Mouse (Mus musculus) ES-E14 (cell line): ENCODE measurements around the gene Swap70. TPM values are rescaled to one million over a fixed set of nuclear protein-coding genes. Genes with fewer than 3 reads are reported as not detected.

Source experiments
- DNase-seq: peaks from one replicate; pipeline ENCODE4 v3.0.0-alpha.2; 2013; ENCODE audit warnings: low read depth, low spot score
- H3K27ac ChIP-seq: 2 replicates; pipeline ENCODE4 v1.5.1; 2012; ENCODE audit warnings: low read depth, mild to moderate bottlenecking, low read length, moderate library complexity, mixed read lengths; ENCODE audit not compliant: poor library complexity, insufficient read depth, severe bottlenecking
- H3K36me3 ChIP-seq: 2 replicates; pipeline ENCODE4 v1.6.1; 2012; ENCODE audit warnings: mild to moderate bottlenecking, low read length, moderate library complexity, mixed read lengths; ENCODE audit not compliant: control insufficient read depth, poor library complexity, insufficient read depth, severe bottlenecking
- H3K4me1 ChIP-seq, 2 experiments: fragments of 150-350 bp in 1 of 2; sonication (generic) in 1 of 2; 2 replicates each; pipeline ENCODE4 v1.6.1; 2012; ENCODE audit warnings: low read length in 2 of 2, mild to moderate bottlenecking in 1 of 2, mixed read lengths in 1 of 2; ENCODE audit not compliant: control insufficient read depth in 2 of 2, insufficient read depth in 2 of 2, poor library complexity in 1 of 2
- H3K4me3 ChIP-seq, 2 experiments: fragments of 150-350 bp in 1 of 2; sonication (generic) in 1 of 2; 2 replicates each; pipeline ENCODE4 v1.5.1; 2012; ENCODE audit warnings: low read length in 2 of 2, low read depth in 1 of 2, mild to moderate bottlenecking in 1 of 2, mixed read lengths in 1 of 2; ENCODE audit not compliant: insufficient read depth in 1 of 2, poor library complexity in 1 of 2, severe bottlenecking in 1 of 2
- H3K9ac ChIP-seq: 2 replicates; pipeline ENCODE4 v1.6.1; 2012; ENCODE audit warnings: low read depth, mild to moderate bottlenecking, low read length, mixed read lengths; ENCODE audit not compliant: poor library complexity, insufficient read depth, severe bottlenecking
- H3K9me3 ChIP-seq: fragments of 150-350 bp; sonication (generic); 2 replicates; pipeline ENCODE4 v1.6.1; 2012; ENCODE audit warnings: low read depth, mild to moderate bottlenecking, low read length; ENCODE audit not compliant: control insufficient read depth, insufficient read depth
- CHD2 ChIP-seq: IDR thresholded peaks from 2 replicates; pipeline ENCODE4 v1.6.1; 2014; ENCODE audit warnings: mild to moderate bottlenecking, low read depth, low read length, inconsistent platforms
- HCFC1 ChIP-seq: IDR thresholded peaks from 2 replicates; pipeline ENCODE4 v1.6.1; 2012; ENCODE audit warnings: low read length, inconsistent platforms, borderline replicate concordance; ENCODE audit not compliant: insufficient read depth
- MAFK ChIP-seq: IDR thresholded peaks from 2 replicates; pipeline ENCODE4 v1.6.1; 2014; ENCODE audit warnings: mild to moderate bottlenecking, low read depth, low read length, inconsistent platforms; ENCODE audit not compliant: insufficient read depth
- ZC3H11A ChIP-seq: IDR thresholded peaks from 2 replicates; pipeline ENCODE4 v1.6.1; 2012; ENCODE audit warnings: low read depth, mild to moderate bottlenecking, inconsistent platforms, low read length, borderline replicate concordance
- ZNF384 ChIP-seq: IDR thresholded peaks from 2 replicates; pipeline ENCODE4 v1.6.1; 2012; ENCODE audit warnings: low read depth, low read length, inconsistent platforms
- in situ Hi-C, 2 experiments: fragments of 600-800 bp; cut with MboI; formaldehyde crosslinking; loops; one replicate each; pipeline ENCODE4 v1.15.1; 2025; ENCODE audit warnings: low sequenced_read_pairs in 2 of 2, inconsistent platforms in 1 of 2; ENCODE audit not compliant: unreplicated experiment in 2 of 2
- total RNA-seq: library from RNA; depleted of rRNA; stranded (reverse); fragments of 300-350 nt; gene quantifications from 2 replicates; pipeline ENCODE4 v1.2.3, GENCODE M21; 2012

Gene Swap70
- total RNA-seq, 1 experiment, result 28.7 TPM

DNA sequence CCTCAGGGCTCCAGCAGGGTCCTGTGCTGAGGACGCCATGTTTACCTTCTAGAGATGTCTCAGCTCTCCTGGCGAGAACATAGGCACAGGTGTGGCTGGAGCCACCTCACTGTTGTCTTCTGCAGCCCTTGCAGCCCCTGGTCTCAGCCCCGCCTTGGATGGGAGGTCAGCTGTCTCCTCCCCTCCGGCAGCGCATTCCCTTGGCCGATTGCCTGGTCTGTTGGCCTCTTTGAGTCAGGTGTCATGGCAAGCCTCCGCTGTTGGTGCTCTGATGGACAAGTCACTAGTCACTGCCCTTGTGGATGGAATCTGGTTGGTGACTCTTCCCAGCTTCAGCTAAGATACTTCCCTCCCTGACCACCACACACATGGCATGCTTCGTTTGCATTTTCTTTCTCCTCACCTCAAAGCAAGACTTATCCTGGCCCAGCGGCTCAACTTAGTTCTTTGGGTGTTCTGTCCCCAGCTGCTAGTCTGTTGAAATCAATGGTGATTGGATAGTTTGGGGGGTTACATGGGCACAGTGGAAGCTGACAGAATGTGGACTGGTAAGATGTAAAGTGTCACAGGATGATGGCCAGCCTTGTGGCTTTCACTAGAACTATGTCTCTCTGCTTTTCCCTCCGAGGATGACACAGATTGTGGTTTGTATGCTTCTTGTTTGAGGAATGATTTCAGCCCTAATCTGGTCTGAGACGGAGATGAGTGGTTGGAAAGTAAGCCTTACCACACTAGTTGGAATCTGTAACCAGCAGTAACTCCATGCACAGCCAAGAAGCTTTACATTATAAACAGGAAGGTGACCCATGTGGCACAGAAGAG, 60.1 kb downstream of the Swap70 start:
- in situ Hi-C loops, result loop anchor here in 1 of 2 experiments (10.0 kb wide), 1 partner anchor 343 kb away; the partner anchor contains the start of gene Adm
- peaks cover 39% of the 10 kb centered on the region for H3K36me3 ChIP-seq
- no peak overlapping the region for H3K4me3 ChIP-seq
- H3K9ac ChIP-seq, result no peak overlapping the region
- DNase-seq, result no peak
- H3K9me3 ChIP-seq, result no peaks in the 10 kb centered on the region
- H3K27ac ChIP-seq, result no peak overlapping the region
- TF ChIP-seq CHD2 (no peak), HCFC1 (no peak), MAFK (no peak), ZNF384 (no peak), ZC3H11A (no peak)
- no peaks in the 10 kb centered on the region for H3K4me1 ChIP-seq

DNA sequence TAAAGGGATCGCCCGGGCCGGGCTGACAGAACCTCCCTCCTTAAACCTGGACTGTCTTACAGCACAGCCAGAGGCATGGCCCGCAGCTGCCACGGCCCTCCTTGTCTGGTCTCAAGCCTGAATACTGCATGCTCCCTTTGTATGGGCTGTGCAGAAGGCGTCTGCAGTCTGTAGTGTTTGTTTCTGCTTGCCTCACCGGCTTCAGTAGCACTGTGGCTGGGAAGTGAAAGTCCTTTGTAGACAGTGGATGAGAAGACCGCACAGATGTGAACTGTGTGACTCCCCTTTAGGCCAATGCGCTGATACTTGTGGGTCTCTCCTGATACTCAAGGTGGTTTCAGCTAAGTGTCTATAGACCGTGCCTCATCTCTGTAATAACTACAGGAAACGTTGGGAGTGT, 61.3 kb downstream of the Swap70 start:
- in situ Hi-C loops, result loop anchor here in 1 of 2 experiments (10.0 kb wide), 1 partner anchor 342 kb away; the partner anchor contains the start of gene Adm
- TF ChIP-seq ZNF384, result no peak
- no peak for TF ChIP-seq ZC3H11A
- TF ChIP-seq CHD2, result no peak
- no peak for TF ChIP-seq HCFC1
- TF ChIP-seq MAFK, result no peak
- no peak overlapping the region for H3K27ac ChIP-seq
- H3K4me3 ChIP-seq, result no peak overlapping the region
- no peak overlapping the region for H3K9ac ChIP-seq
- no peak for DNase-seq
- no peaks in the 10 kb centered on the region for H3K9me3 ChIP-seq
- peaks cover 0 to 2% of the 10 kb centered on the region in 2 experiments; a peak in 1 of 4 replicates for H3K4me1 ChIP-seq
- H3K36me3 ChIP-seq, result peaks cover 36% of the 10 kb centered on the region

DNA sequence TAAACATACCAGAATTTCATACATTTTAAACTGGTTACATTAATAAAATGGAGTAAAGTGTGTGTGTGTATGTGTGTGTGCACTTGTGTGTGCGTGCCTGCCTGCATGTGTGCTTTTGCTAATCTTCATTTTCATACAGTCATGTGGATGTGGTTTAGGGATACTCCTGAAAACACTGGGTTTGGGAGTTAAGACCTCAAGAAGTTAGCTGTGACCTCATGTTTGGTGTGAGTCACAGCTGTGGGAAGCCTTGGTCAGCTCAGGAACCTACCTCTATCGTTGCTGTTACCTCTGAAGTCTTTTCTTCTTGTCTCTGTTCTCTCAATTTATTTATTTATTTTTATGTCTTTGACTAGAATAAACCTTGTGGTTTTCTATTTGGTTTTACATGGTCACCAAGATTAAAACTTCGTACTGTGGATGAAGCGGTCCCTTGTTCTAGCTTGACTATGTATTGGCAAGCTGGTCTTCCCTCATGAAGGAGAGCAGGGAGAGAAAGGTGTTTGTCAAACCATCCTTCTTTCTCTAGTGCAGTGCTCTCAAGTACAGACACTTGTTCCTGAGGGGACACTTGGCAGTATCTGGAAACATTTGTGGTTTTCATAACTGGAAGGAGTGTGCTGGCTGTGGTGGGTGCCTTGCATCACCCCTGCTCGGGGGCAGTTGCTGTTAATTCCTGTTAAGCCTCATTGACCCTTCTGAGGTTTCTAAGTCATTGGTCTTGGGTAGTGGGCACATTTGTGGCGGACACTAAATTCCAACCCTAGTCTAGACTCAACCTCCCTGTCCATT, 62.2 kb downstream of the Swap70 start:
- Histone ChIP-seq H3K27ac (no peak overlapping the region), H3K9ac (no peak overlapping the region), H3K9me3 (no peaks in the 10 kb centered on the region), H3K4me1 (peaks cover 0 to 2% of the 10 kb centered on the region in 2 experiments; a peak in 1 of 4 replicates), H3K4me3 (no peak overlapping the region), H3K36me3 (peaks cover 31% of the 10 kb centered on the region)
- no peak for DNase-seq
- in situ Hi-C loops, result loop anchor here in 1 of 2 experiments (10.0 kb wide), 1 partner anchor 341 kb away; the partner anchor contains the start of gene Adm
- TF ChIP-seq ZNF384 (no peak), ZC3H11A (no peak), CHD2 (no peak), HCFC1 (no peak), MAFK (no peak)

DNA sequence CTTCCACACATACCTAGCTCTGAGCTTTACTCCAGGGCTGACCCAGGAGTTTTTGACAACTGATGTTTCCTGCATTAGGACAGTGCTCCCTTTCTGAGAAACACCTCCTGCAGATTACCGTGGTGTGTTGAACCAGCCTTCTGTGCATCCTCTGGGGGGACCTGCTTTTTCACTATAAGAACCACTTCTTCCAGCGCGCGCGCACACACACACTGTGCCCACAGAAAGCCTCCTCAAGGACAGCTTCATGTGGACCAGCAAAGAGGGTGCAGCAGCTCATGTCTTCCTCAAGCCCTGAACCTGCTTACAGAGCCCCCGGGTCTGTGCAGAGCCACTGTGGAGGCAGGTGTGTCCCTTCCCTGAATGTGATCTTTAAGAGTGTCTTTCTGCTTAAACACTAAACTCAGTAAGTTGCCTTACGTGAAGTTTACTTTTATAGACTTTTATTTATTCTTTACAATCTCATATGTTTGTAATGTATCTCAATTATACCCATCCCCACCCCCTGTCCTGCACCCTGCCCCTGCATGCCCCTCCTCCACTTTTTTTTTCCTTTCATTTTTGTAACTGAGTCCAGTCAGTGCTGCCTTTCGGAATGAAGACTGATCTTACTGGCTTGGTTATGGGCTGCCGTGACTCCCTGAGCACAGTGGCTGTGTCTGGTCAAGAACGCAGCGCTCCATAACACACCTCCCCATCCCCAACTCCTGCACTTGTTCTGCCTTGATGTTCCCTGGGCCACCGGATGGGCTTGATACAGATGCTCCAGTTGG, 63.8 kb downstream of the Swap70 start:
- Histone ChIP-seq H3K9ac (no peak overlapping the region), H3K27ac (no peak overlapping the region), H3K4me1 (peaks cover 0 to 4% of the 10 kb centered on the region in 2 experiments; a peak in 1 of 4 replicates), H3K36me3 (peaks cover 18% of the 10 kb centered on the region), H3K9me3 (no peaks in the 10 kb centered on the region), H3K4me3 (no peak overlapping the region)
- no peak for DNase-seq
- no peak for TF ChIP-seq CHD2
- in situ Hi-C loops, result loop anchor here (5.0 to 10.0 kb wide), 2 partner anchors 340 to 342 kb away; partner anchors contain the start of gene Adm (in 2 of the 2)
